Mouse (Mus musculus) stomach, embryonic 15.5 days (tissue): ENCODE data around the gene Strn. TPM values are rescaled to one million over a fixed set of nuclear protein-coding genes. Genes with fewer than 3 reads are reported as not detected.

Experiments
- ATAC-seq: fragments of 200-750 bp; cut with Nextera tagmentation; 2 replicates; pipeline ENCODE4 v1.8.0; 2017; ENCODE audit warnings: low read depth, moderate number of reproducible peaks, moderate TSS enrichment; ENCODE audit not compliant: insufficient read depth, low FRiP score
- H3K27ac ChIP-seq: fragments of 300-500 bp; sonication (generic); 2 replicates; pipeline ENCODE4 v1.5.1; 2015; ENCODE audit warnings: mild to moderate bottlenecking, inconsistent platforms
- H3K27me3 ChIP-seq: fragments of 300-500 bp; sonication (generic); replicated peaks from 2 replicates; pipeline ENCODE4 v1.6.1; 2015; ENCODE audit warnings: inconsistent platforms
- H3K36me3 ChIP-seq: fragments of 300-500 bp; sonication (generic); 2 replicates; pipeline ENCODE4 v1.6.1; 2015; ENCODE audit warnings: inconsistent platforms
- H3K4me1 ChIP-seq: fragments of 300-500 bp; sonication (generic); 2 replicates; pipeline ENCODE4 v1.6.1; 2015; ENCODE audit warnings: inconsistent platforms
- H3K4me2 ChIP-seq: fragments of 300-500 bp; sonication (generic); 2 replicates; pipeline ENCODE4 v1.6.1; 2015; ENCODE audit warnings: mild to moderate bottlenecking, inconsistent platforms
- H3K4me3 ChIP-seq: fragments of 300-500 bp; sonication (generic); replicated peaks from 2 replicates; pipeline ENCODE4 v1.5.1; 2015; ENCODE audit warnings: inconsistent platforms
- H3K9ac ChIP-seq: fragments of 300-500 bp; sonication (generic); 2 replicates; pipeline ENCODE4 v1.6.1; 2015; ENCODE audit warnings: inconsistent platforms
- H3K9me3 ChIP-seq: fragments of 300-500 bp; sonication (generic); 2 replicates; pipeline ENCODE4 v1.6.1; 2016; ENCODE audit warnings: inconsistent platforms
- WGBS: fragments of 180-500 bp; shearing (Covaris S2); methylation state at CpG from one replicate; pipeline ENCODE4 v1.1.7; 2015; 5-methylcytosine and 5-hydroxymethylcytosine counted together
- polyA plus RNA-seq: library from polyadenylated mRNA; unstranded; fragments of >200 nt; fragmentation: Nextera tagmentation; extraction: Ambion mirVana; gene quantifications from 2 replicates; pipeline ENCODE4 v1.2.1, GENCODE M21; 2015

Strn gene
- polyA plus RNA-seq, 1 experiment from 2014 or later = 4.9 TPM

DNA sequence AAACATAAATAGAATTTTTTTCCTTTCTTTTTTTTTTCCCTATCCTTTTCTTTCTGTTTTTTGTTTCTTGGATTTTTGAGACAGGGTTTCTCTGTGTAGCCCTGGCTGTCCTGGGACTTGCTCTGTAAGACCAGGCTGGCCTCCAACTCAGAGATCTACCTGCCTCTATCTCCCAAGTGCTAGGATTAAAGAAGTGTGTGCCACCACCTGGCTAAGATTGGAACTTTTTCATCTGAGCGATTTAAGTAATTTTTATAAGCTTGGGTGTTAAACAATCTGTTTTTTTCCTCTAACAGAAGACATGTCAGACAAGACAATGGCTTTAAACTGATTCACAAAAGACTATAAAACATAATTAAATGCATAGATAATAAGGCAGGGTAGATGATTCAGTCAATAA lies 1.4 kb upstream of the Strn start:
- 48% methylated on average over 1 of the region's 1 CpGs for WGBS
- no peak overlapping the region for H3K27ac ChIP-seq
- no peak overlapping the region for H3K4me3 ChIP-seq
- no peaks in the 10 kb centered on the region for H3K36me3 ChIP-seq
- ATAC-seq = no peak
- H3K9me3 ChIP-seq = no peaks in the 10 kb centered on the region
- no peaks in the 10 kb centered on the region for H3K4me1 ChIP-seq
- H3K27me3 ChIP-seq = no peaks in the 10 kb centered on the region
- H3K4me2 ChIP-seq = no peak overlapping the region
- no peak overlapping the region for H3K9ac ChIP-seq

DNA sequence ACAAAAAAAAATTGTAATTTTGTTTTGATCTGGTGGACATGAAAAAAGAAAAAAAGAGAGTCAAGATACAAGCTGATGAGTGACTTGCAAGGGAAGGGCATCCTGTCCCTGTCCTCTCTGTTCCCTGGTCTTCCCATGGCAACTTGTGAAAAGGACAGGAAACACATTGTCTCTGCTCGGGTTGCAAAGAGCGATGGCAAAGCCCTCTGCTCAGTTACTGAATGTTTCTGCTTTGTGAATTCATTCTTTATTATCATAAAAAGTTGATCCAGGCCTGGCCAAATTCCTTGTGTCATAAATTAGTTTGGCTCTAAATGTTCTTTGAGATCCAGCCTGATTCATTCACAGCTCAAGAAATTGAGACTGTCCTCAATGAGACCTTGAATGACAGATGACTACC lies 775 bp upstream of the Strn start:
- no peaks in the 10 kb centered on the region for H3K36me3 ChIP-seq
- WGBS = 68% methylated on average over 2 of the region's 2 CpGs
- no peak for ATAC-seq
- H3K9me3 ChIP-seq = no peaks in the 10 kb centered on the region
- no peaks in the 10 kb centered on the region for H3K4me1 ChIP-seq
- H3K4me2 ChIP-seq = no peak overlapping the region
- H3K4me3 ChIP-seq = no peak overlapping the region
- no peak overlapping the region for H3K27ac ChIP-seq
- H3K9ac ChIP-seq = no peak overlapping the region
- H3K27me3 ChIP-seq = no peaks in the 10 kb centered on the region

DNA sequence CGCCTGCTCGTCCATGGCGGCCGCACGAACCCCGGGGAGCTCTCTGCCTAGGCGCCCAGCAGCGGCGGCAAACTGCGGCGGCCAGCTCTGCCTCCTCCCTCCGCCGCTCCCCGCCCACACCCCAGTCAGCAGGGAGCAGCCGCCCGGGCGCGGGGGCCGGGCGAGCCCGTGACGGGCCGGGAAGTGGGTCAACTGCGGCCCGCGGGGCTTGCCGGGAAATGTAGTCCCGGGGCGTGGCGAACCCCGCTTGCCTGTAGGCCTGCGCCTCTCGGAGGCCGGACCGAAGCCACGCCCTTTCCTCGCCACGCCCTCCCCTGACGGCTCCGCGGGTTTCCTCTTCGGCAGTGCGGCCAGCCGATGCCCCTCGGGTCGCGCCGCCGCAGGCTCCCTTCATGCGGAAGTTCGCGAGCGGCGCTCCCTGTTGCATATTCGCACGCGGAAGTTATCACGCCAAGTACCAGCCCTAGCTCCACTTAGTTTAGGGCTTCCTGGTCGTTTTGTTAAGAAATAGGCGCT lies 465 bp downstream of the Strn start:
- WGBS = under 1% methylated on average over 49 of the region's 60 CpGs
- peak; percentile 98 for ATAC-seq
- peak overlapping the region; percentile 96 for H3K9ac ChIP-seq

DNA sequence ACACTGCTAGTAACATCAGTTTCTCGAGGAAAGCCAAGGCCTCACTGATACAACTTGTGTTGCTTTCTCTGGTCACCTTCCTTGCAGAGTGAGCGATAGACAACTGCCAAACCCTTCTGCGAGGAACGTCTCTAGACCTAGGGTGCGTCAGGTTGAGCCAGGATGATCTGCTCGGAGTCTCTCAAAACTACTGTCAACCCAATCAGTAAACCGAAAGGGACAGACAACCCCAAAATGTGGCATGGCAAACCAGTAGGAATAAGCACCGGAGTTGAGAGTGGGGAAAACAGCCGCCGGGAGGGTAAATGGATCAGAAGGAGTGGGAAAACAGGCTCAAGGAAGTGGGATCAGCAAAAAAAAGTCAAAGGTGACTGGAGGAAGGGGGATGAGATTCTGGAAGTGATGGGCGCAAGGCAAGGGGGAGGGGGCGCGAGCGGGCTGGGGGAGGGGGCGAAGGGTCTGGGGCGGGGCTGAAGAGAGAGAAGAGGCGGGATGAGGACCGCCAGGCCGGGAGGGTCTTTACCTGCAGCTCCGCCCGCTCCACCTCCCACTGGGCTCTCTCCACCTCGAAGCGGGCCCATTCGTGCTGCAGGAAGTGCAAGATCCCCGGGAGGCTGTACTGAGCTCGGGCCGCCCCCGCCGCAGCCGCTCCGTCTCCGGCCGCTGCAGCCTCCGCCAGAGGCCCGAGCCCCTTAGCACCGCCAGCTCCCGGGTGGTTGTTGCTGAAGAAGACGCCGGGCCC lies 1.1 kb downstream of the Strn start:
- peak overlapping the region; percentile 96 for H3K9ac ChIP-seq
- peak overlapping the region; percentile 98 for H3K4me3 ChIP-seq
- peak overlapping the region; percentile 75 for H3K4me2 ChIP-seq
- no peaks in the 10 kb centered on the region for H3K4me1 ChIP-seq
- peak overlapping the region; percentile 93 for H3K27ac ChIP-seq
- 1% methylated on average over 36 of the region's 39 CpGs for WGBS
- H3K27me3 ChIP-seq = no peaks in the 10 kb centered on the region
- no peaks in the 10 kb centered on the region for H3K36me3 ChIP-seq
- no peaks in the 10 kb centered on the region for H3K9me3 ChIP-seq
- peak; percentile 73 for ATAC-seq

More for the DNA sequence above, 465 bp downstream of the Strn start:
- Histone ChIP-seq H3K27me3 (no peaks in the 10 kb centered on the region), H3K4me3 (peak overlapping the region; percentile 98), H3K36me3 (no peaks in the 10 kb centered on the region), H3K9me3 (no peaks in the 10 kb centered on the region), H3K4me2 (peak overlapping the region; percentile 75), H3K4me1 (no peaks in the 10 kb centered on the region), H3K27ac (peak overlapping the region; percentile 93)

DNA sequence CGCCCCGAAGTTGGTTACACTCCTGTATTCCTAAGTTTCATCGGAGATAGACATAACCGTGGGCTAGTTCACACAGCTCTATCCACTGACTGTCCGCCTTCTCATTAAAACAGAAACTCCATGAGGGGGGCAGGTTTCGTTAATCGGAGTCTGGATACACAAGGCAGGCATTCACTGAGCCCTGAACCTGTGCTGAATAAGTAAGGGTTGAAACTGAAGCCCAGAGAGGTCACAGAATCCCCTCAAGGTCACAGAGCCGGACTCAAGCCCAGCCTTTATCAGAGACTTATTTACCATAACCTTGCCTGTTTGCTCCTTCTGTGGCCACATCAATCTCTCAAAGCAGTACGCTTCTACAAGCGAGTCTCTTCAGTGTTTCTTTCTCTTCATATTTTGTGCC lies 2.2 kb downstream of the Strn start:
- WGBS = 68% methylated on average over 10 of the region's 10 CpGs
- Histone ChIP-seq H3K4me2 (peak overlapping the region; percentile 75), H3K36me3 (no peaks in the 10 kb centered on the region), H3K9me3 (no peaks in the 10 kb centered on the region), H3K4me1 (no peaks in the 10 kb centered on the region), H3K9ac (no peak overlapping the region), H3K27ac (no peak overlapping the region), H3K27me3 (no peaks in the 10 kb centered on the region), H3K4me3 (no peak overlapping the region; the same call in 1 of the 2 replicates)
- ATAC-seq = no peak

DNA sequence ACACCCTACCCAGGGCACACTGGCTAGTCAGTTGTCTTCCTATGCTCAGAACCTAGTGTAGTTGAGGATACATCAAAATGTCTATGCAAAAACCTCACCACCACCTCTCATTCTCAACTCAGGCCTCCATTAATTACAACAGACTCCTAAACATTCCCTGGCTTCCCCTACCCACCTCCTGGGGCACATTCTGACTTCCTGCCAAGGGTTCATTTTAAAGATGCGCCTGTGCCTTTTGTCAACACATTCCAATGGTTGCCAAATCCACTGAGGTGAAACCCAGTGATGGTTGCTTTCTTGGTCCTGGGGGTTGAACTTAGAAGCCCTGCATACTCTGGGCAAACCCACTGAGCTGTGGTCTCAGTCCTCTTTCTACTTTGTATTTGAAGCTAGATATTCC lies 4.9 kb downstream of the Strn start:
- no peak overlapping the region for H3K9ac ChIP-seq
- H3K9me3 ChIP-seq = no peaks in the 10 kb centered on the region
- no peaks in the 10 kb centered on the region for H3K4me1 ChIP-seq
- H3K4me2 ChIP-seq = no peak overlapping the region
- no peak overlapping the region for H3K4me3 ChIP-seq
- ATAC-seq = no peak
- H3K27me3 ChIP-seq = no peaks in the 10 kb centered on the region
- WGBS = 55% methylated on average over 1 of the region's 1 CpGs
- no peak overlapping the region for H3K27ac ChIP-seq
- H3K36me3 ChIP-seq = no peaks in the 10 kb centered on the region

DNA sequence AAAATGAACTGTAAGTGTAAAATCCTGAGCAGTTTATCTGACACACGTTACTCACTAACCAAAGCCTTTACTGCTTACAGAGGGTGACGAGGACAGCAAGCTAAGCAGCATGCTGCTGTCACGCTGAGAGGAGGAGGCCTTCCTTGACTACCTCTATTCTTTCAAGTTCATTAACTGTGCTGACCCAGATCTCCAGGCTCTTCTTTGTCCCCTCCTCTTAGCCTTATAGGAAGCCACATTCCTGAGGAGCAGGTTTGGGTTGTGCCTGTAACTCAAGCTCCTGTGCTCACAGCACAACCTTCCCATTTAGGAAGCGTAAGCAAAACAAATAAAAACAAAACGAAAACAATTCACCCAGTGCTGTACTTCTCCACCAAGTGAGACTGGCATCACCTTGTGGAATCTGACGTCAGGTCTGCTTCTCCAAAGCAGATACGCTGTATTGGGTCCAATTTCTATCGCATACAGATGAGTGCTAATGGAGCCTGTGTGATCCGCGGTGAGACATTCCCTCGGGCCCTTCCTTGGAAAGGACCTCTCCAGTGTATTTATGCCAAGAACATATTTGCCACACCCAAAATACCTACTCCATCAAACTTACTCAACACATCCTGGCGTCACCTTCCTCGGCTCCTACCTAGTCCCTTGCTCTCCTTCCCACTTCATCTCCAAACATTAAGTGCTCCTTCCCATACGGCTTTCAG lies 10.1 kb downstream of the Strn start:
- H3K9me3 ChIP-seq = no peaks in the 10 kb centered on the region
- H3K27me3 ChIP-seq = no peaks in the 10 kb centered on the region
- H3K27ac ChIP-seq = no peak overlapping the region
- H3K4me1 ChIP-seq = no peaks in the 10 kb centered on the region
- no peak overlapping the region for H3K9ac ChIP-seq
- WGBS = 74% methylated on average over 14 of the region's 14 CpGs
- H3K4me2 ChIP-seq = no peak overlapping the region
- no peak for ATAC-seq
- H3K36me3 ChIP-seq = no peaks in the 10 kb centered on the region
- H3K4me3 ChIP-seq = no peak overlapping the region

DNA sequence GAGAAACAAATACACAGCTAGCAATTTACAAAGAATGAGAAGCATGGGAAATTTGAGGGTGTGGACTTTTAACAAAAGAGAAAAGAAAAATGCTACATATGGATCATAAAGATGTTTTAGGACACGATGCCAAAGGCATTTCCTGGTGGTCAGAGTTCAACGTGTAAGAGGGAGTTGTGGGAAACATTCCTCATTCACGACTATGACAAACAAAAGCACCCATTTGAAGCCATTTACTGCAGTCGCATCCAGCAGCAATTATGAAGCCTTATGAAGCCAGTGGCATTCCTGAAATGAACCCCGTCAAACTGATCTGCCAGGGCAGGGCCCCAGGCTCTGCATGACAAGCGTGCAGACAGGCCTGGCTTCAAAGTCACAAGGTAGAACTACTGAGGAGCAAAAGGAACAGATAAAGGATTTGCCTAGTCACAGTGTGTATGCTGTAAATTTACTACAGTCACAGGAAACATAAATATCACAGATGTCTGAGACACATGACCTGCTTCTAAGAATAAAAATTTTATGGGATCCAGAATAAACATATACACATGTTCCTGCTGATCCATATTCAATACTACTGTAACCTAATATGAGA lies 12.4 kb downstream of the Strn start:
- Histone ChIP-seq H3K4me1 (no peaks in the 10 kb centered on the region), H3K27me3 (no peaks in the 10 kb centered on the region), H3K36me3 (no peaks in the 10 kb centered on the region), H3K9me3 (no peaks in the 10 kb centered on the region), H3K27ac (no peak overlapping the region), H3K9ac (no peak overlapping the region), H3K4me2 (no peak overlapping the region), H3K4me3 (no peak overlapping the region)
- peak; percentile 27; the same call in 1 of the 2 replicates for ATAC-seq
- 39% methylated on average over 6 of the region's 6 CpGs for WGBS

DNA sequence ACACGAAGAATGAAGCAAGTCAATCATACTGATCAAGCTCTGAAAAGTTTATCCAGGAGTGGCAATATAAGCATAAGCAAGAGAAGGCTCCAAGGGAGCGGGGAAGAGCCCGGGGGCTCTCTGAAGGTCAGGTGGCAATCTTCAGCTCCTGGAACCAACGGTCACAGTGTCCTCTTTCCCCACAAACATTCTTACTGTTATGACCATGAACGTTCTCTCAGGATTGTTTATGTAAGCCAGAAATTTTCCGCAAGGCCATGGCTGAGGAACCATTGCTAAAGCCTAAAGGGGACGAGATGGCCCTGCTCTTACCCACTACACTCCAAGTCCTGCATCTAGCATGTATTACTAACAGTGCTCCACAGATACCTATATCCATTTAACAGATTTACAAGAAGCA lies 15.3 kb downstream of the Strn start:
- Histone ChIP-seq H3K36me3 (no peaks in the 10 kb centered on the region), H3K9me3 (no peaks in the 10 kb centered on the region), H3K4me2 (no peak overlapping the region), H3K4me3 (no peak overlapping the region), H3K27me3 (no peaks in the 10 kb centered on the region), H3K9ac (no peak overlapping the region), H3K27ac (no peak overlapping the region), H3K4me1 (no peaks in the 10 kb centered on the region)
- ATAC-seq = no peak
- WGBS = 73% methylated on average over 7 of the region's 7 CpGs

DNA sequence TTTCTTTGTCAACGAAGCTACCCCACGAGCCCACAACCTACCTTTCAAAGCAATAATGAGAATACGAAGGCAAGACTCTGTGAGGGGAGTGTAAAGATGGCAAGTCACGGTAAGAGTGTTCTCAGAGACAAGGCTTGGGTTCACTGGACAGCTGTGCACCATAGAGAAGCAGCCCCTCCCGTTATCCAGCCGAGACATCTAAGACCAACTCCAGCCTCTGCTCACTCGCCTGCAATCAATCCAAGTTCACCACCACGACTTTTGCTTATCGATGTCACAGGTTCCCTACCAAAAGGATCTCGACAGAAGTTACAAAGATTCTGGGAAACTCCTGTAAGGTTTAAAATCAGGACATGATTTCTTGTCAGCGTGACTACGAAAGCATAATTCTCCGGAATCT lies 17.9 kb downstream of the Strn start:
- Histone ChIP-seq H3K36me3 (no peaks in the 10 kb centered on the region), H3K4me3 (no peak overlapping the region), H3K27ac (no peak overlapping the region), H3K9me3 (no peaks in the 10 kb centered on the region), H3K9ac (no peak overlapping the region), H3K4me2 (no peak overlapping the region), H3K4me1 (no peaks in the 10 kb centered on the region), H3K27me3 (no peaks in the 10 kb centered on the region)
- no peak for ATAC-seq
- WGBS = 87% methylated on average over 13 of the region's 13 CpGs

DNA sequence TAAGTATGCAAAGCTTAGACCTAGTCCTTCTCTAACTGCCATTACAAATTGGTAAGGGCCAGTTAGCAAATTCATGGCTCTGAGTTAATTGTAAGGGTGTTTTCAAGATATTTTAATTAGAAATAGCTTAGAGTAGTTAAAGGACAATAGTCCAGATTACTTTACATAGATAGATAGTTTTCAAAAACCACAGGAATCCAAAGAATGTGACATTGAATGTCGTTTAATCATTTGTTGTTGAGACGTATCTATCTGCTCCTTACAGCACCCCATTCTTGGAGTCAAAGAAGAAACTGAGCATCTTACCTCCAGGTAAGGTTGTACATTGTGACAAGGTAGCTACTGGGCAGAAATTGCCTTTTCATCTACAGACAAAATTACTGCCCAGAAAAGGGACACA lies 26.7 kb downstream of the Strn start:
- no peaks in the 10 kb centered on the region for H3K27me3 ChIP-seq
- whole genome bisulfite sequencing = 54% methylated on average over 2 of the region's 2 CpGs

DNA sequence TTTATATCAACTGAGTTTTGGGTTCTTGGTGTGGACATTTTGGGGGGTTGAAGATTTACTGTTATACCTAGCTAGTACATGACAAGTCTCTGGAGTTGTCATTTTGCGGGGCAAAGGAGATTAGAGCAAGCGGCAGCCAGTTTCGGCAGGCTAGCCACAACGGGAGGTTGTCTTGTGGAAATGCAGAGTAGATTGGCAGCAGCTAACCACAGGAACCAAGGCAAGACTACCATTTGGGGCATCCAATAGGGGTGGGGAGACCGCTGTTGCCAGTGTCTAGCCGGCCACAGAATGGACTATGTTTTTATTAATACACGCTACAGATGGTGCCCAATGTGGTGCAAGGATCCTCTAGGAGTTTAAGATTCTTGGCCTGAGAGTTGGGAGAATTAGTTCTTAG lies 28.6 kb downstream of the Strn start:
- Histone ChIP-seq H3K27ac (no peak overlapping the region), H3K4me2 (no peak overlapping the region), H3K36me3 (no peaks in the 10 kb centered on the region), H3K27me3 (no peaks in the 10 kb centered on the region), H3K9me3 (no peaks in the 10 kb centered on the region), H3K4me1 (no peaks in the 10 kb centered on the region), H3K9ac (no peak overlapping the region), H3K4me3 (no peak overlapping the region)
- no peak for ATAC-seq
- WGBS = 83% methylated on average over 7 of the region's 7 CpGs

More for the DNA sequence above, 26.7 kb downstream of the Strn start:
- Histone ChIP-seq H3K4me3 (no peak overlapping the region), H3K9ac (no peak overlapping the region), H3K4me1 (no peaks in the 10 kb centered on the region), H3K36me3 (no peaks in the 10 kb centered on the region), H3K27ac (no peak overlapping the region), H3K4me2 (no peak overlapping the region), H3K9me3 (no peaks in the 10 kb centered on the region)
- no peak for ATAC-seq
